Mouse (Mus musculus): ENCODE measurements at regions not wholly inside any gene's neighbourhood (a gene's known extent, or its start where the extent isn't known, plus 50 kb on each side); places are given as distances from the start of the nearest gene placed in this dataset.

DNA sequence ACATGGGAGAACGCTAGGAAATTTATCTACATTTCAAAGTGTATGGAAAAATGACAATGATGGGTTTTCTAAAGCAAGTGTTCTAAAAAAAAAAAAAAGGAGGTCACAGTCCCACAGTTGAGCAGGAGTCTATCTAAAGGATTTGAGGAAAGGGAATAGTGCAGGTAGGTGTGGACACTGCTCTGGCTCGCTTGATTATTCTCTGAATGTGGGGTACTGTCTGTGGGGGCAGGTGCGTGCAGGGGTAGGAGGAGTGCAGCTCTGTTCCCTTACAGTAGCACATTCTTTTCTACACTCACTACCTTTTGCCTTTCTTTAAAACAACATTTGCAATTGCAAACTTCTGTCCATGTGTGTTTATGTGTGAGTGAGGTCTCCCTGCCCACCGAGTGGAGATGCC, 263.2 kb downstream of the Serpinb8 start:
- TF ChIP-seq CTCF (conservative IDR thresholded peaks at IDR 0.05; ENCODE audit: insufficient read depth, insufficient read length, low read depth, low read length) = no peak
- TF ChIP-seq POLR2A (IDR thresholded peaks at IDR 0.05; ENCODE audit: low read depth, low read length) = no peak
